Mouse (Mus musculus) T-helper 17 cell (primary cell): Measurements from ENCODE around the gene Rad18.

ENCODE experiments used
- in situ Hi-C, 2 experiments: fragments of 300-600 bp; cut with MboI, MseI; formaldehyde crosslinking; loops; 1 replicate in 1 of 2; 2 replicates in 1 of 2; pipeline ENCODE4 v1.15.1; 2025; ENCODE audit warnings: high pct_unique_total_duplicates in 2 of 2

Rad18 gene

GRCm38 (mm10) chr6:112686485-112686884 is 10.0 kb downstream of the Rad18 start:
- in situ Hi-C loops = no loop called here

- in situ Hi-C loops = loop anchor here in 1 of 2 experiments (5.0 kb wide), 1 partner anchor 62 kb away; no protein-coding TSS in a partner anchor
Measured at GRCm38 (mm10) chr6:112684065-112684464, 12.4 kb downstream of the Rad18 start.

- in situ Hi-C loops = no loop called here
Measured at GRCm38 (mm10) chr6:112632071-112632470, 64.4 kb downstream of the Rad18 start.

- in situ Hi-C loops = no loop called here
Measured at GRCm38 (mm10) chr6:112630291-112630690, 66.2 kb downstream of the Rad18 start.

- in situ Hi-C loops = no loop called here
Measured at GRCm38 (mm10) chr6:112628301-112628700, 68.2 kb downstream of the Rad18 start.

GRCm38 (mm10) chr6:112622321-112622720 is 74.2 kb downstream of the Rad18 start:
- in situ Hi-C loops = loop anchor here in 1 of 2 experiments (5.0 kb wide), 1 partner anchor 60 kb away; no protein-coding TSS in a partner anchor

GRCm38 (mm10) chr6:112620027-112620426 is 76.5 kb downstream of the Rad18 start:
- in situ Hi-C loops = loop anchor here in 1 of 2 experiments (5.0 kb wide), 1 partner anchor 62 kb away; no protein-coding TSS in a partner anchor

GRCm38 (mm10) chr6:112617728-112618318 is 78.7 kb downstream of the Rad18 start:
- in situ Hi-C loops = no loop called here

GRCm38 (mm10) chr6:112609027-112609426 is 87.5 kb downstream of the Rad18 start:
- in situ Hi-C loops = loop anchor here in 1 of 2 experiments (10.0 kb wide), 1 partner anchor 674 kb away; no protein-coding TSS in a partner anchor

GRCm38 (mm10) chr6:112603866-112604265 is 92.6 kb downstream of the Rad18 start:
- in situ Hi-C loops = loop anchor here in 1 of 2 experiments (10.0 kb wide), 1 partner anchor 669 kb away; no protein-coding TSS in a partner anchor

- in situ Hi-C loops = no loop called here
Measured at GRCm38 (mm10) chr6:112594971-112595370, 101.5 kb downstream of the Rad18 start.

GRCm38 (mm10) chr6:112587912-112588311 is 108.6 kb downstream of the Rad18 start:
- in situ Hi-C loops = no loop called here

GRCm38 (mm10) chr6:112586999-112587398 is 109.5 kb downstream of the Rad18 start:
- in situ Hi-C loops = no loop called here

- in situ Hi-C loops = no loop called here
Measured at GRCm38 (mm10) chr6:112584961-112585360, 111.5 kb downstream of the Rad18 start.

GRCm38 (mm10) chr6:112582022-112582421 is 114.5 kb downstream of the Rad18 start:
- in situ Hi-C loops = no loop called here

GRCm38 (mm10) chr6:112577198-112577597 is 119.3 kb downstream of the Rad18 start:
- in situ Hi-C loops = no loop called here

GRCm38 (mm10) chr6:112574558-112574957 is 121.9 kb downstream of the Rad18 start:
- in situ Hi-C loops = no loop called here

- in situ Hi-C loops = no loop called here
Measured at GRCm38 (mm10) chr6:112570413-112570812, 126.1 kb downstream of the Rad18 start.
